Mouse (Mus musculus): ENCODE measurements around the gene Tagln2. TPM values are rescaled to one million over a fixed set of nuclear protein-coding genes. Genes with fewer than 3 reads are reported as not detected.

Gene Tagln2
- polyA plus RNA-seq, 1 experiment from 2014 or later, result 43.5 TPM

GRCm38 (mm10) chr1:172458041-172458440 lies 41.8 kb upstream of the Tagln2 start:
- no peak overlapping the region for H3K27ac ChIP-seq (replicated peaks; ENCODE audit: low read depth, low read length)
- 86% methylated on average over 3 of the region's 3 CpGs for WGBS
- no peaks in the 10 kb centered on the region for H3K27me3 ChIP-seq (ENCODE audit: control insufficient read depth, insufficient read depth, low read length)
- H3K4me2 ChIP-seq (ENCODE audit: low read length), result no peak overlapping the region
- ATAC-seq (ENCODE audit: low FRiP score, low TSS enrichment) (no peak), DNase-seq (no peak)
- no peak overlapping the region for H3K4me3 ChIP-seq (replicated peaks; ENCODE audit: low read depth, low read length)
- no peak overlapping the region for H3K9ac ChIP-seq (replicated peaks; ENCODE audit: low read length)
- no peaks in the 10 kb centered on the region for H3K4me1 ChIP-seq (ENCODE audit: control insufficient read depth, insufficient read depth, low read length)
- no peaks in the 10 kb centered on the region for H3K9me3 ChIP-seq (ENCODE audit: control insufficient read depth, low read length)
- no peaks in the 10 kb centered on the region for H3K36me3 ChIP-seq (ENCODE audit: control insufficient read depth, insufficient read depth, low read length)

- no peak for DNase-seq
- no peaks in the 10 kb centered on the region for H3K36me3 ChIP-seq (ENCODE audit: control insufficient read depth, insufficient read depth, low read length)
- no peaks in the 10 kb centered on the region for H3K27me3 ChIP-seq (ENCODE audit: control insufficient read depth, insufficient read depth, low read length)
- H3K4me3 ChIP-seq (replicated peaks; ENCODE audit: low read depth, low read length), result no peak overlapping the region
- no peak overlapping the region for H3K27ac ChIP-seq (replicated peaks; ENCODE audit: low read depth, low read length)
- H3K4me2 ChIP-seq (ENCODE audit: low read length), result no peak overlapping the region
- H3K9me3 ChIP-seq (ENCODE audit: control insufficient read depth, low read length), result no peaks in the 10 kb centered on the region
- H3K9ac ChIP-seq (replicated peaks; ENCODE audit: low read length), result no peak overlapping the region
- no peak for ATAC-seq (ENCODE audit: low FRiP score, low TSS enrichment)
- 80% methylated on average over 2 of the region's 2 CpGs for WGBS
- no peaks in the 10 kb centered on the region for H3K4me1 ChIP-seq (ENCODE audit: control insufficient read depth, insufficient read depth, low read length)
Measured at GRCm38 (mm10) chr1:172461602-172462001, 38.2 kb upstream of the Tagln2 start.

GRCm38 (mm10) chr1:172462534-172462933 lies 37.3 kb upstream of the Tagln2 start:
- WGBS, result 89% methylated on average over 3 of the region's 3 CpGs
- no peak overlapping the region for H3K4me2 ChIP-seq (ENCODE audit: low read length)
- H3K36me3 ChIP-seq (ENCODE audit: control insufficient read depth, insufficient read depth, low read length), result no peaks in the 10 kb centered on the region
- no peaks in the 10 kb centered on the region for H3K9me3 ChIP-seq (ENCODE audit: control insufficient read depth, low read length)
- H3K9ac ChIP-seq (replicated peaks; ENCODE audit: low read length), result no peak overlapping the region
- H3K4me3 ChIP-seq (replicated peaks; ENCODE audit: low read depth, low read length), result no peak overlapping the region
- H3K27ac ChIP-seq (replicated peaks; ENCODE audit: low read depth, low read length), result no peak overlapping the region
- no peaks in the 10 kb centered on the region for H3K27me3 ChIP-seq (ENCODE audit: control insufficient read depth, insufficient read depth, low read length)
- no peaks in the 10 kb centered on the region for H3K4me1 ChIP-seq (ENCODE audit: control insufficient read depth, insufficient read depth, low read length)
- ATAC-seq (ENCODE audit: low FRiP score, low TSS enrichment) (no peak), DNase-seq (no peak)

- DNase-seq, result no peak
- Histone ChIP-seq H3K36me3 (ENCODE audit: control insufficient read depth, insufficient read depth, low read length) (no peaks in the 10 kb centered on the region), H3K4me3 (replicated peaks; ENCODE audit: low read depth, low read length) (no peak overlapping the region), H3K9me3 (ENCODE audit: control insufficient read depth, low read length) (no peaks in the 10 kb centered on the region), H3K4me2 (ENCODE audit: low read length) (no peak overlapping the region), H3K27ac (replicated peaks; ENCODE audit: low read depth, low read length) (no peak overlapping the region), H3K9ac (replicated peaks; ENCODE audit: low read length) (no peak overlapping the region), H3K27me3 (ENCODE audit: control insufficient read depth, insufficient read depth, low read length) (no peaks in the 10 kb centered on the region), H3K4me1 (ENCODE audit: control insufficient read depth, insufficient read depth, low read length) (no peaks in the 10 kb centered on the region)
- WGBS, result 87% methylated on average over 16 of the region's 16 CpGs
- no peak for ATAC-seq (ENCODE audit: low FRiP score, low TSS enrichment)
Measured at GRCm38 (mm10) chr1:172463387-172464333, 36.2 kb upstream of the Tagln2 start.

GRCm38 (mm10) chr1:172468301-172468877 lies 31.5 kb upstream of the Tagln2 start:
- H3K9me3 ChIP-seq (ENCODE audit: control insufficient read depth, low read length), result no peaks in the 10 kb centered on the region
- no peaks in the 10 kb centered on the region for H3K36me3 ChIP-seq (ENCODE audit: control insufficient read depth, insufficient read depth, low read length)
- WGBS, result 62% methylated on average over 11 of the region's 11 CpGs
- DNase-seq, result no peak
- H3K4me1 ChIP-seq (ENCODE audit: control insufficient read depth, insufficient read depth, low read length), result no peaks in the 10 kb centered on the region
- no peak for ATAC-seq (ENCODE audit: low FRiP score, low TSS enrichment)
- no peak overlapping the region for H3K4me2 ChIP-seq (ENCODE audit: low read length)
- no peak overlapping the region for H3K4me3 ChIP-seq (replicated peaks; ENCODE audit: low read depth, low read length)
- H3K27ac ChIP-seq (replicated peaks; ENCODE audit: low read depth, low read length), result no peak overlapping the region
- no peak overlapping the region for H3K9ac ChIP-seq (replicated peaks; ENCODE audit: low read length)
- H3K27me3 ChIP-seq (ENCODE audit: control insufficient read depth, insufficient read depth, low read length), result no peaks in the 10 kb centered on the region

GRCm38 (mm10) chr1:172469373-172469772 lies 30.5 kb upstream of the Tagln2 start:
- WGBS, result 88% methylated on average over 5 of the region's 5 CpGs
- DNase-seq, result no peak
- H3K9ac ChIP-seq (replicated peaks; ENCODE audit: low read length), result no peak overlapping the region

GRCm38 (mm10) chr1:172469810-172470448 lies 29.9 kb upstream of the Tagln2 start:
- H3K4me3 ChIP-seq (replicated peaks; ENCODE audit: low read depth, low read length), result no peak overlapping the region
- 68% methylated on average over 8 of the region's 8 CpGs for WGBS
- DNase-seq (no peak), ATAC-seq (ENCODE audit: low FRiP score, low TSS enrichment) (no peak)
- no peaks in the 10 kb centered on the region for H3K9me3 ChIP-seq (ENCODE audit: control insufficient read depth, low read length)
- no peak overlapping the region for H3K9ac ChIP-seq (replicated peaks; ENCODE audit: low read length)
- no peaks in the 10 kb centered on the region for H3K4me1 ChIP-seq (ENCODE audit: control insufficient read depth, insufficient read depth, low read length)
- H3K4me2 ChIP-seq (ENCODE audit: low read length), result no peak overlapping the region
- no peak overlapping the region for H3K27ac ChIP-seq (replicated peaks; ENCODE audit: low read depth, low read length)
- H3K27me3 ChIP-seq (ENCODE audit: control insufficient read depth, insufficient read depth, low read length), result no peaks in the 10 kb centered on the region
- no peaks in the 10 kb centered on the region for H3K36me3 ChIP-seq (ENCODE audit: control insufficient read depth, insufficient read depth, low read length)

More at GRCm38 (mm10) chr1:172469373-172469772, 30.5 kb upstream of the Tagln2 start:
- Histone ChIP-seq H3K4me2 (ENCODE audit: low read length) (no peak overlapping the region), H3K4me3 (replicated peaks; ENCODE audit: low read depth, low read length) (no peak overlapping the region), H3K4me1 (ENCODE audit: control insufficient read depth, insufficient read depth, low read length) (no peaks in the 10 kb centered on the region), H3K27me3 (ENCODE audit: control insufficient read depth, insufficient read depth, low read length) (no peaks in the 10 kb centered on the region), H3K36me3 (ENCODE audit: control insufficient read depth, insufficient read depth, low read length) (no peaks in the 10 kb centered on the region), H3K9me3 (ENCODE audit: control insufficient read depth, low read length) (no peaks in the 10 kb centered on the region), H3K27ac (replicated peaks; ENCODE audit: low read depth, low read length) (no peak overlapping the region)
- no peak for ATAC-seq (ENCODE audit: low FRiP score, low TSS enrichment)

GRCm38 (mm10) chr1:172472909-172473308 lies 26.9 kb upstream of the Tagln2 start:
- ATAC-seq (ENCODE audit: low FRiP score, low TSS enrichment), result no peak
- H3K36me3 ChIP-seq (ENCODE audit: control insufficient read depth, insufficient read depth, low read length), result no peaks in the 10 kb centered on the region
- no peak overlapping the region for H3K27ac ChIP-seq (replicated peaks; ENCODE audit: low read depth, low read length)
- no peak overlapping the region for H3K9ac ChIP-seq (replicated peaks; ENCODE audit: low read length)
- no peak overlapping the region for H3K4me2 ChIP-seq (ENCODE audit: low read length)
- no peaks in the 10 kb centered on the region for H3K27me3 ChIP-seq (ENCODE audit: control insufficient read depth, insufficient read depth, low read length)
- no peak overlapping the region for H3K4me3 ChIP-seq (replicated peaks; ENCODE audit: low read depth, low read length)
- no peaks in the 10 kb centered on the region for H3K4me1 ChIP-seq (ENCODE audit: control insufficient read depth, insufficient read depth, low read length)
- DNase-seq, result no peak
- H3K9me3 ChIP-seq (ENCODE audit: control insufficient read depth, low read length), result no peaks in the 10 kb centered on the region

Data from midbrain, embryonic 14.5 days (tissue).